Mouse (Mus musculus) thymus, postnatal 10 days (tissue): Measurements from ENCODE around the gene Sik2.

Source experiments
- DNase-seq, 2 experiments: peaks; one replicate each; pipeline ENCODE4 v3.0.0; 2021; ENCODE audit warnings: low spot score in 2 of 2

The Sik2 gene

GRCm38 (mm10) chr9:50867015-50867414 is 141.9 kb downstream of the Sik2 start:
- no peak for DNase-seq

- DNase-seq, result peak; percentile 19 to 39
Observed at GRCm38 (mm10) chr9:50865803-50866202, 143.1 kb downstream of the Sik2 start.

GRCm38 (mm10) chr9:50864877-50865276 is 144.0 kb downstream of the Sik2 start:
- DNase-seq, result no peak

- no peak for DNase-seq
Observed at GRCm38 (mm10) chr9:50863824-50864223, 145.0 kb downstream of the Sik2 start.

GRCm38 (mm10) chr9:50861119-50861839 is 147.6 kb downstream of the Sik2 start:
- DNase-seq, result no peak

- no peak for DNase-seq
Observed at GRCm38 (mm10) chr9:50858681-50859080, 150.2 kb downstream of the Sik2 start.

- DNase-seq, result no peak
Observed at GRCm38 (mm10) chr9:50857082-50857641, 151.7 kb downstream of the Sik2 start.

- DNase-seq, result peak; percentile 86 to 91
Observed at GRCm38 (mm10) chr9:50856341-50857081, 152.4 kb downstream of the Sik2 start.

GRCm38 (mm10) chr9:50855780-50856179 is 153.1 kb downstream of the Sik2 start:
- no peak for DNase-seq

GRCm38 (mm10) chr9:50855133-50855766 is 153.6 kb downstream of the Sik2 start:
- no peak for DNase-seq

GRCm38 (mm10) chr9:50854376-50854775 is 154.5 kb downstream of the Sik2 start:
- DNase-seq, result no peak

GRCm38 (mm10) chr9:50852634-50853349 is 156.1 kb downstream of the Sik2 start:
- DNase-seq, result no peak

GRCm38 (mm10) chr9:50850713-50851112 is 158.2 kb downstream of the Sik2 start:
- DNase-seq, result no peak

GRCm38 (mm10) chr9:50850271-50850670 is 158.6 kb downstream of the Sik2 start:
- no peak for DNase-seq

GRCm38 (mm10) chr9:50849755-50850154 is 159.1 kb downstream of the Sik2 start:
- DNase-seq, result no peak

- DNase-seq, result peak; percentile 58 to 84
Observed at GRCm38 (mm10) chr9:50849249-50849648, 159.6 kb downstream of the Sik2 start.

GRCm38 (mm10) chr9:50848821-50849220 is 160.1 kb downstream of the Sik2 start:
- no peak for DNase-seq

- no peak for DNase-seq
Observed at GRCm38 (mm10) chr9:50847606-50848368, 161.1 kb downstream of the Sik2 start.

GRCm38 (mm10) chr9:50847133-50847532 is 161.7 kb downstream of the Sik2 start:
- DNase-seq, result no peak

GRCm38 (mm10) chr9:50845547-50845946 is 163.3 kb downstream of the Sik2 start:
- DNase-seq, result no peak

- DNase-seq, result no peak
Observed at GRCm38 (mm10) chr9:50845081-50845480, 163.8 kb downstream of the Sik2 start, which contains the start of gene Ppp2r1b. Gene Ppp2r1b, plus strand, starts transcription at chr9:50845301.
